Mouse (Mus musculus) heart, postnatal 0 days (tissue): ENCODE results near the gene Cnfn. TPM values are rescaled to one million over a fixed set of nuclear protein-coding genes. Genes with fewer than 3 reads are reported as not detected.

Experiments used
- ATAC-seq: fragments of 200-750 bp; cut with Nextera tagmentation; 2 replicates; pipeline ENCODE4 v1.8.0; 2017; ENCODE audit warnings: low read depth, moderate number of reproducible peaks, moderate library complexity; ENCODE audit not compliant: insufficient read depth
- DNase-seq: peaks from one replicate; pipeline ENCODE4 v3.0.0-alpha.2; 2016; ENCODE audit warnings: low spot score
- H3K27ac ChIP-seq: fragments of 300-500 bp; sonication (generic); 2 replicates; pipeline ENCODE4 v1.5.1; 2014; ENCODE audit warnings: low read depth, mild to moderate bottlenecking
- H3K27me3 ChIP-seq: fragments of 300-500 bp; sonication (generic); 2 replicates; pipeline ENCODE4 v1.6.1; 2014; ENCODE audit warnings: low read length, mixed read lengths; ENCODE audit not compliant: control insufficient read depth, insufficient read depth
- H3K36me3 ChIP-seq: fragments of 300-500 bp; sonication (generic); replicated peaks from 2 replicates; pipeline ENCODE4 v1.6.1; 2014; ENCODE audit warnings: low read length, mixed read lengths; ENCODE audit not compliant: control insufficient read depth, insufficient read depth
- H3K4me1 ChIP-seq: fragments of 300-500 bp; sonication (generic); 2 replicates; pipeline ENCODE4 v1.6.1; 2014; ENCODE audit warnings: antibody characterized with exemption; ENCODE audit not compliant: control insufficient read depth, insufficient read depth
- H3K4me2 ChIP-seq: fragments of 300-500 bp; sonication (generic); 2 replicates; pipeline ENCODE4 v1.6.1; 2014; ENCODE audit warnings: low read depth, mild to moderate bottlenecking, low read length, moderate library complexity
- H3K4me3 ChIP-seq: fragments of 300-500 bp; sonication (generic); 2 replicates; pipeline ENCODE4 v1.5.1; 2014; ENCODE audit warnings: low read depth, low read length
- H3K9ac ChIP-seq: fragments of 300-500 bp; sonication (generic); replicated peaks from 2 replicates; pipeline ENCODE4 v1.6.1; 2014; ENCODE audit warnings: low read depth, low read length, mixed read lengths
- H3K9me3 ChIP-seq: fragments of 300-500 bp; sonication (generic); replicated peaks from 2 replicates; pipeline ENCODE4 v1.6.1; 2016; ENCODE audit warnings: low read length; ENCODE audit not compliant: control insufficient read depth
- CTCF ChIP-seq: IDR thresholded peaks from 2 replicates; pipeline ENCODE4 v1.5.1; 2016; ENCODE audit warnings: antibody characterized with exemption, control low read depth, low read depth
- EP300 ChIP-seq: IDR thresholded peaks from 2 replicates; pipeline ENCODE4 v1.6.1; 2016; ENCODE audit warnings: antibody characterized with exemption, low read depth
- WGBS: fragments of 180-500 bp; shearing (Covaris S2); extraction: QIAGEN DNeasy Blood & Tissue Kit; methylation state at CpG from one replicate; pipeline ENCODE4 v1.1.7; 2014; 5-methylcytosine and 5-hydroxymethylcytosine counted together
- polyA plus RNA-seq: library from polyadenylated mRNA; unstranded; fragments of >200 nt; fragmentation: Nextera tagmentation; extraction: Ambion mirVana; gene quantifications from 2 replicates; pipeline ENCODE4 v1.2.1, GENCODE M21; 2015
- total RNA-seq: library from RNA; depleted of rRNA; stranded (reverse); fragments of >200 nt; gene quantifications from 2 replicates; pipeline ENCODE4 v1.2.3, GENCODE M21; 2014; ENCODE audit warnings: low replicate concordance

Cnfn gene
- total and polyA plus RNA-seq, 2 experiments from 2014 or later = not detected

DNA sequence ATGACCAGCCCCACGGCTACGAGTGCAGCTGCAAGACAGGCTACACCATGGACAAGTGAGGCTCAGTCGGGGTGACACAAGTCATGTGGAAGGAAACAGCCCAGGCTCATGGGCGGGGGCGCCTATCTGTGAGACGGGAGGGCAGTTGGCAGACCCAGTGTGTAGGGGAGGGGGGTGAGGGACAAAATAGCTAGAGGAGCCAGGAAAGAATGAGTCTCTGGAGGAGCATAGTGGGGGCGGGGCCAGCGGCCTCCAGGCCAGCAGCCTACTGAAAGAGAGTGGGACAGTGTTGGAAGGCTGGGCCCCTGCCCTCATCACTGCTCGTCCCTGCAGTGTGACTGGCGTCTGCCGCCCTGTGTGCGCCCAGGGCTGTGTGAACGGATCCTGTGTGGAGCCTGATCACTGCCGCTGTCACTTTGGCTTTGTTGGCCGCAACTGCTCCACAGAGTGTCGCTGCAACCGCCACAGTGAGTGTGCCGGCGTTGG lies 10.8 kb downstream of the Cnfn start:
- H3K4me1 ChIP-seq = 0 out of 2 replicates have a peak, but pooled peaks cover 6% of the 10 kb centered on the region
- no peaks in the 10 kb centered on the region for H3K27me3 ChIP-seq
- H3K36me3 ChIP-seq = peaks cover 22% of the 10 kb centered on the region; the same call in 1 of the 2 replicates
- 61% methylated on average over 19 of the region's 19 CpGs for WGBS
- no peak overlapping the region for H3K4me3 ChIP-seq
- no peak overlapping the region for H3K4me2 ChIP-seq
- peak; percentile 64 for DNase-seq
- H3K27ac ChIP-seq = no peak overlapping the region
- H3K9me3 ChIP-seq = no peaks in the 10 kb centered on the region
- TF ChIP-seq CTCF (no peak), EP300 (no peak)
- no peak overlapping the region for H3K9ac ChIP-seq
- ATAC-seq = peak; percentile 68

DNA sequence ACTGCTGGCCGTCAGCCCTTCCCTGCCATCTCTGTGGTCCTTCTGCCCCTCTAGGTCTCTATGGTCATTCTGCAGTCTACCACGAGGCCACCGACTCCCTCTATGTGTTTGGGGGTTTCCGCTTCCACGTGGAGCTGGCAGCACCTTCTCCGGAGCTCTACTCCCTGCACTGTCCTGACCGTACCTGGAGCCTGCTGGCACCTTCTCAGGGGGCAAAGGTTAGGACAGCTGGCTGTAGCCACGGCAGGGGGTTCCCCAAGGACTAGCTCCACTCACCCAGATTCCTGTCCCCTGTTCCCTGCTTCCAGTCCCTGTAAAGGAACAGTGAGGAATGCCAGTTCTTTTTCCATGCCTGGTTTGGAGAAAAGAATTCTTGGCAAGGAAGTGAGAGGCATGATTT lies 20.7 kb downstream of the Cnfn start:
- WGBS = 68% methylated on average over 8 of the region's 8 CpGs
- TF ChIP-seq EP300 = no peak
- TF ChIP-seq CTCF = no peak
- no peak overlapping the region for H3K27ac ChIP-seq
- H3K9me3 ChIP-seq = no peaks in the 10 kb centered on the region
- H3K9ac ChIP-seq = no peak overlapping the region
- H3K4me2 ChIP-seq = no peak overlapping the region
- H3K4me3 ChIP-seq = no peak overlapping the region
- no peaks in the 10 kb centered on the region for H3K4me1 ChIP-seq
- no peaks in the 10 kb centered on the region for H3K27me3 ChIP-seq
- H3K36me3 ChIP-seq = peaks cover 32% of the 10 kb centered on the region
- ATAC-seq (no peak), DNase-seq (no peak)

DNA sequence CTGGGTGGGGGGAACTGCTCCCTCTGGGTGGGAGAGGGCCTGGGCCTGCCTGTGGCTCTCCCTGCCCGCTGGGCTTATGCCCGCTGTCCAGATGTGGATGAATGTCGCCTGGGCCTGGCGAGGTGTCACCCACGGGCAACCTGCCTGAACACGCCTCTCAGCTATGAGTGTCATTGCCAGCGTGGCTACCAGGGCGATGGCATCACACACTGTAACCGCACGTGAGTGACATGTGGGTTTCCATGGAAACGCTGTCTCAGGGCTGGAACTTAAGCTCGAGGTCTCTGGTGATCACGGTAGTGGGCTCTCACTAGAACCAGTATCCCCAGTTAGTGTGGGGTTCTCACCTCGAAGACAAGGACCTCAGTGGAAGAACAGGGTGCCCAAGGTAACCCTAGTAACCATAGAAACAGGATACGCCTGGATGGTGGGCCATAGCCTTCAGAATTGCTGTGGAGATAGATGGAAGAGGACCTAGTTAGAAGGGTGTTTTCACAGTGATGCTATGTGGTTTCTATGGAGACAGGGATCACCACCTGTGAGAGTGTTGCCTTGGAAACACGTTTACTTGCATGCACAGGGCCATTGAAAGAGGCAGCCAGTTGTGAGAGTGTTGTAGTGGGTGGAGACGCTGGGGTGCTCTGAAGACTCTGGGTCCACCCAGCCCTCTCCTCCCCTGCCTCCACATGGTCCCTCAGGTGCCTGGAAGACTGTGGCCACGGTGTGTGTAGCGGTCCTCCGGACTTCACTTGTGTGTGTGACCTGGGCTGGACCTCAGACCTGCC lies 28.3 kb downstream of the Cnfn start:
- no peak overlapping the region for H3K9ac ChIP-seq
- no peak overlapping the region for H3K4me2 ChIP-seq
- H3K27me3 ChIP-seq = no peaks in the 10 kb centered on the region
- DNase-seq (no peak), ATAC-seq (no peak)
- no peak overlapping the region for H3K4me3 ChIP-seq
- TF ChIP-seq CTCF (no peak), EP300 (no peak)
- H3K9me3 ChIP-seq = no peaks in the 10 kb centered on the region
- H3K4me1 ChIP-seq = no peaks in the 10 kb centered on the region
- WGBS = 85% methylated on average over 20 of the region's 20 CpGs
- no peak overlapping the region for H3K27ac ChIP-seq
- peaks cover 19% of the 10 kb centered on the region for H3K36me3 ChIP-seq

GRCm38 (mm10) chr7:25339329-25339728 lies 30.2 kb downstream of the Cnfn start:
- TF ChIP-seq CTCF = no peak
- no peak for TF ChIP-seq EP300
- peaks cover 27% of the 10 kb centered on the region for H3K36me3 ChIP-seq
- no peak overlapping the region for H3K27ac ChIP-seq
- H3K4me1 ChIP-seq = no peaks in the 10 kb centered on the region
- no peak overlapping the region for H3K9ac ChIP-seq
- H3K4me2 ChIP-seq = no peak overlapping the region
- ATAC-seq (no peak), DNase-seq (no peak)
- H3K27me3 ChIP-seq = no peaks in the 10 kb centered on the region
- WGBS = 85% methylated on average over 9 of the region's 9 CpGs
- H3K4me3 ChIP-seq = no peak overlapping the region
- H3K9me3 ChIP-seq = no peaks in the 10 kb centered on the region

- H3K4me3 ChIP-seq = no peak overlapping the region
- H3K9ac ChIP-seq = no peak overlapping the region
- no peaks in the 10 kb centered on the region for H3K4me1 ChIP-seq
- ATAC-seq = no peak
- H3K9me3 ChIP-seq = no peaks in the 10 kb centered on the region
- no peaks in the 10 kb centered on the region for H3K27me3 ChIP-seq
- DNase-seq = no peak
- no peak overlapping the region for H3K27ac ChIP-seq
- no peak overlapping the region for H3K4me2 ChIP-seq
- 70% methylated on average over 12 of the region's 12 CpGs for WGBS
- TF ChIP-seq CTCF (no peak), EP300 (no peak)
- H3K36me3 ChIP-seq = peaks cover 29% of the 10 kb centered on the region
Observed at GRCm38 (mm10) chr7:25334472-25334871, 35.1 kb downstream of the Cnfn start.
